Mouse (Mus musculus) neural tube, embryonic 13.5 days (tissue): ENCODE measurements at regions not wholly inside any gene's neighbourhood (a gene's known extent, or its start where the extent isn't known, plus 50 kb on each side); places are given as distances from the start of the nearest gene placed in this dataset.

Experiments
- ATAC-seq: fragments of 200-750 bp; cut with Nextera tagmentation; 2 replicates; pipeline ENCODE4 v1.8.0; 2017; ENCODE audit warnings: low read depth, mild to moderate bottlenecking, moderate TSS enrichment, moderate library complexity
- H3K27ac ChIP-seq: fragments of 300-500 bp; sonication (generic); replicated peaks from 2 replicates; pipeline ENCODE4 v1.5.1; 2015; ENCODE audit warnings: moderate library complexity, mild to moderate bottlenecking, inconsistent platforms
- H3K27me3 ChIP-seq: fragments of 300-500 bp; sonication (generic); 2 replicates; pipeline ENCODE4 v1.6.1; 2015; ENCODE audit warnings: mild to moderate bottlenecking, inconsistent platforms
- H3K36me3 ChIP-seq: fragments of 300-500 bp; sonication (generic); 2 replicates; pipeline ENCODE4 v1.6.1; 2015; ENCODE audit warnings: mild to moderate bottlenecking, inconsistent platforms
- H3K4me1 ChIP-seq: fragments of 300-500 bp; sonication (generic); replicated peaks from 2 replicates; pipeline ENCODE4 v1.6.1; 2015; ENCODE audit warnings: inconsistent platforms
- H3K4me2 ChIP-seq: fragments of 300-500 bp; sonication (generic); 2 replicates; pipeline ENCODE4 v1.6.1; 2015; ENCODE audit warnings: inconsistent platforms, mild to moderate bottlenecking, moderate library complexity
- H3K4me3 ChIP-seq: fragments of 300-500 bp; sonication (generic); 2 replicates; pipeline ENCODE4 v1.5.1; 2015; ENCODE audit warnings: mild to moderate bottlenecking, inconsistent platforms
- H3K9ac ChIP-seq: fragments of 300-500 bp; sonication (generic); 2 replicates; pipeline ENCODE4 v1.6.1; 2015; ENCODE audit warnings: moderate library complexity, mild to moderate bottlenecking, inconsistent platforms
- H3K9me3 ChIP-seq: fragments of 300-500 bp; sonication (generic); 2 replicates; pipeline ENCODE4 v1.6.1; 2016; ENCODE audit warnings: inconsistent platforms
- WGBS: fragments of 180-500 bp; shearing (Covaris S2); methylation state at CpG from one replicate; pipeline ENCODE4 v1.1.7; 2015; 5-methylcytosine and 5-hydroxymethylcytosine counted together

GRCm38 (mm10) chr16:64275860-64276597 lies 326.2 kb downstream of the Csnka2ip start:
- Histone ChIP-seq H3K27ac (peak overlapping the region; percentile 33; the same call in 1 of the 2 replicates), H3K4me3 (no peak overlapping the region), H3K4me2 (no peak overlapping the region), H3K36me3 (no peaks in the 10 kb centered on the region), H3K9me3 (no peaks in the 10 kb centered on the region), H3K4me1 (peaks cover 13% of the 10 kb centered on the region), H3K9ac (no peak overlapping the region), H3K27me3 (no peaks in the 10 kb centered on the region)
- no peak for ATAC-seq
- WGBS: 26% methylated on average over 4 of the region's 4 CpGs

- no peaks in the 10 kb centered on the region for H3K27me3 ChIP-seq
- WGBS: 23% methylated on average over 5 of the region's 5 CpGs
- H3K36me3 ChIP-seq: no peaks in the 10 kb centered on the region
- H3K9me3 ChIP-seq: no peaks in the 10 kb centered on the region
- ATAC-seq: peak; percentile 76
- peaks cover 13% of the 10 kb centered on the region for H3K4me1 ChIP-seq
- no peak overlapping the region for H3K27ac ChIP-seq
- no peak overlapping the region for H3K4me3 ChIP-seq
- H3K4me2 ChIP-seq: no peak overlapping the region
- no peak overlapping the region for H3K9ac ChIP-seq
These were observed 326.8 kb downstream of the Csnka2ip start for GRCm38 (mm10) chr16:64275420-64275819.

GRCm38 (mm10) chr16:64264960-64265736 lies 337.1 kb downstream of the Csnka2ip start:
- Histone ChIP-seq H3K4me2 (0 out of 2 replicates have a peak overlapping the region, but pooled peaks have one; percentile 5), H3K36me3 (no peaks in the 10 kb centered on the region), H3K9ac (no peak overlapping the region), H3K4me3 (no peak overlapping the region), H3K27ac (no peak overlapping the region), H3K9me3 (no peaks in the 10 kb centered on the region), H3K4me1 (peaks cover 8% of the 10 kb centered on the region), H3K27me3 (no peaks in the 10 kb centered on the region)
- ATAC-seq: no peak
- WGBS: 35% methylated on average over 11 of the region's 11 CpGs

- H3K27ac ChIP-seq: no peak overlapping the region
- H3K4me1 ChIP-seq: 0 out of 2 replicates have a peak, but pooled peaks cover 3% of the 10 kb centered on the region
- no peaks in the 10 kb centered on the region for H3K36me3 ChIP-seq
- H3K9ac ChIP-seq: no peak overlapping the region
- H3K4me2 ChIP-seq: no peak overlapping the region
- H3K27me3 ChIP-seq: no peaks in the 10 kb centered on the region
- H3K9me3 ChIP-seq: no peaks in the 10 kb centered on the region
- WGBS: 46% methylated on average over 1 of the region's 1 CpGs
- no peak overlapping the region for H3K4me3 ChIP-seq
- ATAC-seq: no peak
These were observed 351.1 kb downstream of the Csnka2ip start for GRCm38 (mm10) chr16:64251155-64251554.

GRCm38 (mm10) chr16:64248743-64249142 lies 353.5 kb downstream of the Csnka2ip start:
- no peak overlapping the region for H3K9ac ChIP-seq
- H3K4me1 ChIP-seq: 0 out of 2 replicates have a peak, but pooled peaks cover 3% of the 10 kb centered on the region
- H3K27ac ChIP-seq: no peak overlapping the region
- WGBS: 57% methylated on average over 4 of the region's 4 CpGs
- H3K9me3 ChIP-seq: no peaks in the 10 kb centered on the region
- H3K27me3 ChIP-seq: no peaks in the 10 kb centered on the region
- no peak overlapping the region for H3K4me2 ChIP-seq
- no peak for ATAC-seq
- no peaks in the 10 kb centered on the region for H3K36me3 ChIP-seq
- H3K4me3 ChIP-seq: no peak overlapping the region

GRCm38 (mm10) chr16:64245942-64246341 lies 356.3 kb downstream of the Csnka2ip start:
- Histone ChIP-seq H3K4me2 (no peak overlapping the region), H3K9ac (no peak overlapping the region), H3K9me3 (no peaks in the 10 kb centered on the region), H3K4me1 (no peaks in the 10 kb centered on the region), H3K4me3 (no peak overlapping the region), H3K36me3 (no peaks in the 10 kb centered on the region), H3K27me3 (no peaks in the 10 kb centered on the region), H3K27ac (no peak overlapping the region)
- no peak for ATAC-seq
- WGBS: 96% methylated on average over 1 of the region's 1 CpGs

GRCm38 (mm10) chr16:64224336-64224735 lies 360.4 kb upstream of the Epha3 start:
- Histone ChIP-seq H3K9ac (no peak overlapping the region), H3K4me3 (no peak overlapping the region)
- WGBS: 87% methylated on average over 3 of the region's 3 CpGs

GRCm38 (mm10) chr16:64216671-64217070 lies 352.7 kb upstream of the Epha3 start:
- no peaks in the 10 kb centered on the region for H3K4me1 ChIP-seq
- H3K4me2 ChIP-seq: no peak overlapping the region
- H3K4me3 ChIP-seq: no peak overlapping the region
- no peaks in the 10 kb centered on the region for H3K27me3 ChIP-seq
- WGBS: 85% methylated on average over 5 of the region's 5 CpGs
- ATAC-seq: no peak
- no peak overlapping the region for H3K27ac ChIP-seq
- no peaks in the 10 kb centered on the region for H3K9me3 ChIP-seq
- H3K9ac ChIP-seq: no peak overlapping the region
- H3K36me3 ChIP-seq: no peaks in the 10 kb centered on the region

More at GRCm38 (mm10) chr16:64224336-64224735, 360.4 kb upstream of the Epha3 start:
- Histone ChIP-seq H3K36me3 (no peaks in the 10 kb centered on the region), H3K27me3 (no peaks in the 10 kb centered on the region), H3K4me1 (no peaks in the 10 kb centered on the region), H3K27ac (no peak overlapping the region), H3K4me2 (no peak overlapping the region), H3K9me3 (no peaks in the 10 kb centered on the region)
- ATAC-seq: no peak

GRCm38 (mm10) chr16:64211895-64212294 lies 347.9 kb upstream of the Epha3 start:
- Histone ChIP-seq H3K4me3 (no peak overlapping the region), H3K9me3 (no peaks in the 10 kb centered on the region), H3K9ac (no peak overlapping the region), H3K27me3 (no peaks in the 10 kb centered on the region), H3K4me2 (no peak overlapping the region), H3K4me1 (no peaks in the 10 kb centered on the region), H3K36me3 (no peaks in the 10 kb centered on the region), H3K27ac (no peak overlapping the region)
- WGBS: 90% methylated on average over 1 of the region's 1 CpGs
- ATAC-seq: no peak

GRCm38 (mm10) chr16:64166676-64167407 lies 302.9 kb upstream of the Epha3 start:
- H3K9ac ChIP-seq: no peak overlapping the region
- no peaks in the 10 kb centered on the region; the same call in 1 of the 2 replicates for H3K4me1 ChIP-seq
- H3K36me3 ChIP-seq: no peaks in the 10 kb centered on the region
- no peaks in the 10 kb centered on the region for H3K9me3 ChIP-seq
- no peak overlapping the region for H3K4me2 ChIP-seq
- no peak overlapping the region for H3K27ac ChIP-seq
- ATAC-seq: no peak
- WGBS: 58% methylated on average over 8 of the region's 8 CpGs
- H3K4me3 ChIP-seq: no peak overlapping the region
- H3K27me3 ChIP-seq: no peaks in the 10 kb centered on the region

GRCm38 (mm10) chr16:64166036-64166435 lies 302.1 kb upstream of the Epha3 start:
- Histone ChIP-seq H3K4me2 (no peak overlapping the region), H3K27me3 (no peaks in the 10 kb centered on the region), H3K9ac (no peak overlapping the region), H3K4me1 (no peaks in the 10 kb centered on the region; the same call in 1 of the 2 replicates), H3K27ac (no peak overlapping the region), H3K4me3 (no peak overlapping the region), H3K36me3 (no peaks in the 10 kb centered on the region), H3K9me3 (no peaks in the 10 kb centered on the region)
- no peak for ATAC-seq
- 87% methylated on average over 2 of the region's 2 CpGs for WGBS
